Mouse (Mus musculus) hindbrain, embryonic 10.5 days (tissue): ENCODE measurements at regions not wholly inside any gene's neighbourhood (a gene's known extent, or its start where the extent isn't known, plus 50 kb on each side); places are given as distances from the start of the nearest gene placed in this dataset.
"Not testable (repeated sequence)": the region's sequence is repeated elsewhere in the genome, so short reads cannot be mapped to it uniquely, and the experiment has no call there.

Experiments
- DNase-seq: peaks from one replicate; pipeline ENCODE4 v3.0.0-alpha.2; 2017; ENCODE audit warnings: low spot score
- H3K27ac ChIP-seq: fragments of 300-500 bp; sonication (generic); 2 replicates; pipeline ENCODE4 v1.5.1; 2016; ENCODE audit warnings: mild to moderate bottlenecking, moderate library complexity
- H3K27me3 ChIP-seq: fragments of 300-500 bp; sonication (generic); 2 replicates; pipeline ENCODE4 v1.6.1; 2016; ENCODE audit warnings: mild to moderate bottlenecking; ENCODE audit not compliant: poor library complexity, insufficient read depth, severe bottlenecking
- H3K36me3 ChIP-seq: fragments of 300-500 bp; sonication (generic); 2 replicates; pipeline ENCODE4 v1.6.1; 2016; ENCODE audit warnings: mild to moderate bottlenecking, moderate library complexity
- H3K4me1 ChIP-seq: fragments of 300-500 bp; sonication (generic); replicated peaks from 2 replicates; pipeline ENCODE4 v1.6.1; 2016; ENCODE audit warnings: mild to moderate bottlenecking
- H3K4me3 ChIP-seq: fragments of 300-500 bp; sonication (generic); 2 replicates; pipeline ENCODE4 v1.5.1; 2016; ENCODE audit warnings: mild to moderate bottlenecking, moderate library complexity
- H3K9me3 ChIP-seq: fragments of 300-500 bp; sonication (generic); 2 replicates; pipeline ENCODE4 v1.6.1; 2016; ENCODE audit warnings: mild to moderate bottlenecking, moderate library complexity
- WGBS: fragments of 180-500 bp; shearing (Covaris S2); methylation state at CpG from one replicate; pipeline ENCODE4 v1.1.7; 2016; 5-methylcytosine and 5-hydroxymethylcytosine counted together

GRCm38 (mm10) chr12:20684471-20684870 is 305.8 kb upstream of the Asap2 start:
- WGBS = 94% methylated on average over 3 of the region's 3 CpGs
- not testable (repeated sequence) for H3K36me3 ChIP-seq, DNase-seq, H3K4me3 ChIP-seq, H3K27ac ChIP-seq, H3K27me3 ChIP-seq, H3K4me1 ChIP-seq
- peaks cover 85% of the 10 kb centered on the region for H3K9me3 ChIP-seq

GRCm38 (mm10) chr12:20697276-20697675 is 293.0 kb upstream of the Asap2 start:
- 73% methylated on average over 3 of the region's 3 CpGs for WGBS
- H3K36me3 ChIP-seq = not testable (repeated sequence)

More at GRCm38 (mm10) chr12:20697276-20697675, 293.0 kb upstream of the Asap2 start:
- not testable (repeated sequence) for H3K27ac ChIP-seq, H3K4me1 ChIP-seq, H3K4me3 ChIP-seq, DNase-seq, H3K27me3 ChIP-seq
- peaks cover 39% of the 10 kb centered on the region for H3K9me3 ChIP-seq
